Mouse (Mus musculus) limb, embryonic 15.5 days (tissue): ENCODE measurements at regions not wholly inside any gene's neighbourhood (a gene's known extent, or its start where the extent isn't known, plus 50 kb on each side); places are given as distances from the start of the nearest gene placed in this dataset.

ENCODE experiments used
- ATAC-seq: fragments of 200-750 bp; cut with Nextera tagmentation; 2 replicates; pipeline ENCODE4 v1.8.0; 2017; ENCODE audit warnings: low read depth, moderate TSS enrichment; ENCODE audit not compliant: insufficient number of reproducible peaks, low FRiP score, low TSS enrichment
- H3K27ac ChIP-seq: fragments of 300-500 bp; sonication (generic); 2 replicates; pipeline ENCODE4 v1.5.1; 2015; ENCODE audit warnings: moderate library complexity, mild to moderate bottlenecking, inconsistent platforms
- H3K27me3 ChIP-seq: fragments of 300-500 bp; sonication (generic); 2 replicates; pipeline ENCODE4 v1.6.1; 2015; ENCODE audit warnings: inconsistent platforms
- H3K36me3 ChIP-seq: fragments of 300-500 bp; sonication (generic); 2 replicates; pipeline ENCODE4 v1.6.1; 2015; ENCODE audit warnings: inconsistent platforms
- H3K4me1 ChIP-seq: fragments of 300-500 bp; sonication (generic); 2 replicates; pipeline ENCODE4 v1.6.1; 2015; ENCODE audit warnings: inconsistent platforms
- H3K4me2 ChIP-seq: fragments of 300-500 bp; sonication (generic); 2 replicates; pipeline ENCODE4 v1.6.1; 2015; ENCODE audit warnings: mild to moderate bottlenecking, inconsistent platforms
- H3K4me3 ChIP-seq: fragments of 300-500 bp; sonication (generic); 2 replicates; pipeline ENCODE4 v1.5.1; 2015; ENCODE audit warnings: mild to moderate bottlenecking, inconsistent platforms
- H3K9ac ChIP-seq: fragments of 300-500 bp; sonication (generic); 2 replicates; pipeline ENCODE4 v1.6.1; 2015; ENCODE audit warnings: inconsistent platforms
- H3K9me3 ChIP-seq: fragments of 300-500 bp; sonication (generic); 2 replicates; pipeline ENCODE4 v1.6.1; 2016; ENCODE audit warnings: inconsistent platforms
- WGBS: fragments of 180-500 bp; shearing (Covaris S2); methylation state at CpG from one replicate; pipeline ENCODE4 v1.1.7; 2015; 5-methylcytosine and 5-hydroxymethylcytosine counted together

GRCm38 (mm10) chr1:61471779-61472578 lies 166.6 kb upstream of the Pard3b start:
- no peaks in the 10 kb centered on the region for H3K36me3 ChIP-seq
- H3K27ac ChIP-seq: no peak overlapping the region
- no peaks in the 10 kb centered on the region for H3K9me3 ChIP-seq
- H3K4me3 ChIP-seq: no peak overlapping the region
- H3K4me2 ChIP-seq: no peak overlapping the region
- ATAC-seq: no peak
- no peak overlapping the region for H3K9ac ChIP-seq
- no peaks in the 10 kb centered on the region for H3K27me3 ChIP-seq
- no peaks in the 10 kb centered on the region for H3K4me1 ChIP-seq
- 87% methylated on average over 6 of the region's 6 CpGs for WGBS

- ATAC-seq: no peak
- Histone ChIP-seq H3K9me3 (no peaks in the 10 kb centered on the region), H3K4me2 (no peak overlapping the region), H3K27me3 (no peaks in the 10 kb centered on the region), H3K4me1 (no peaks in the 10 kb centered on the region), H3K9ac (no peak overlapping the region), H3K4me3 (no peak overlapping the region), H3K27ac (no peak overlapping the region), H3K36me3 (no peaks in the 10 kb centered on the region)
- WGBS: 61% methylated on average over 13 of the region's 13 CpGs
These were observed 165.9 kb upstream of the Pard3b start for GRCm38 (mm10) chr1:61472579-61473242.

GRCm38 (mm10) chr1:61485459-61485858 lies 153.2 kb upstream of the Pard3b start:
- H3K4me1 ChIP-seq: no peaks in the 10 kb centered on the region
- no peak overlapping the region for H3K4me2 ChIP-seq
- no peak overlapping the region for H3K27ac ChIP-seq
- H3K27me3 ChIP-seq: no peaks in the 10 kb centered on the region
- H3K36me3 ChIP-seq: no peaks in the 10 kb centered on the region
- no peak overlapping the region for H3K9ac ChIP-seq
- no peak for ATAC-seq
- 92% methylated on average over 3 of the region's 3 CpGs for WGBS
- H3K4me3 ChIP-seq: no peak overlapping the region
- no peaks in the 10 kb centered on the region for H3K9me3 ChIP-seq

- Histone ChIP-seq H3K9ac (no peak overlapping the region), H3K4me3 (no peak overlapping the region), H3K4me2 (no peak overlapping the region), H3K27me3 (no peaks in the 10 kb centered on the region), H3K27ac (no peak overlapping the region), H3K4me1 (0 out of 2 replicates have a peak, but pooled peaks cover 3% of the 10 kb centered on the region), H3K36me3 (no peaks in the 10 kb centered on the region), H3K9me3 (no peaks in the 10 kb centered on the region)
- WGBS: 95% methylated on average over 1 of the region's 1 CpGs
- ATAC-seq: no peak
These were observed 113.7 kb upstream of the Pard3b start for GRCm38 (mm10) chr1:61524886-61525285.

- Histone ChIP-seq H3K4me2 (no peak overlapping the region), H3K36me3 (no peaks in the 10 kb centered on the region), H3K27ac (no peak overlapping the region), H3K27me3 (no peaks in the 10 kb centered on the region), H3K4me1 (0 out of 2 replicates have a peak, but pooled peaks cover 9% of the 10 kb centered on the region), H3K9me3 (no peaks in the 10 kb centered on the region), H3K9ac (no peak overlapping the region), H3K4me3 (no peak overlapping the region)
- ATAC-seq: no peak
- WGBS: 85% methylated on average over 8 of the region's 8 CpGs
These were observed 112.7 kb upstream of the Pard3b start for GRCm38 (mm10) chr1:61525881-61526280.

GRCm38 (mm10) chr1:61528757-61529156 lies 109.9 kb upstream of the Pard3b start:
- Histone ChIP-seq H3K36me3 (no peaks in the 10 kb centered on the region), H3K9ac (no peak overlapping the region), H3K4me2 (no peak overlapping the region), H3K4me3 (no peak overlapping the region), H3K27ac (no peak overlapping the region), H3K27me3 (no peaks in the 10 kb centered on the region), H3K9me3 (no peaks in the 10 kb centered on the region), H3K4me1 (peaks cover 14% of the 10 kb centered on the region)
- 43% methylated on average over 15 of the region's 15 CpGs for WGBS
- ATAC-seq: no peak

GRCm38 (mm10) chr1:61530166-61530565 lies 108.5 kb upstream of the Pard3b start:
- ATAC-seq: no peak

GRCm38 (mm10) chr1:61531487-61531886 lies 107.1 kb upstream of the Pard3b start:
- no peaks in the 10 kb centered on the region for H3K36me3 ChIP-seq
- no peak overlapping the region for H3K27ac ChIP-seq
- H3K9me3 ChIP-seq: no peaks in the 10 kb centered on the region
- no peaks in the 10 kb centered on the region for H3K27me3 ChIP-seq
- no peak overlapping the region for H3K4me3 ChIP-seq
- 34% methylated on average over 5 of the region's 5 CpGs for WGBS
- H3K4me2 ChIP-seq: no peak overlapping the region
- no peak for ATAC-seq
- peaks cover 14% of the 10 kb centered on the region for H3K4me1 ChIP-seq
- no peak overlapping the region for H3K9ac ChIP-seq

More at GRCm38 (mm10) chr1:61530166-61530565, 108.5 kb upstream of the Pard3b start:
- Histone ChIP-seq H3K4me1 (peaks cover 14% of the 10 kb centered on the region), H3K27ac (no peak overlapping the region), H3K36me3 (no peaks in the 10 kb centered on the region), H3K4me2 (no peak overlapping the region), H3K4me3 (no peak overlapping the region), H3K9ac (no peak overlapping the region), H3K9me3 (no peaks in the 10 kb centered on the region), H3K27me3 (no peaks in the 10 kb centered on the region)
- WGBS: 18% methylated on average over 3 of the region's 3 CpGs

GRCm38 (mm10) chr1:61540081-61540480 lies 98.5 kb upstream of the Pard3b start:
- 81% methylated on average over 3 of the region's 3 CpGs for WGBS
- no peaks in the 10 kb centered on the region for H3K36me3 ChIP-seq
- H3K4me2 ChIP-seq: no peak overlapping the region
- H3K9me3 ChIP-seq: no peaks in the 10 kb centered on the region
- no peak overlapping the region for H3K9ac ChIP-seq
- no peak overlapping the region for H3K27ac ChIP-seq
- ATAC-seq: no peak
- no peak overlapping the region for H3K4me3 ChIP-seq
- no peaks in the 10 kb centered on the region for H3K27me3 ChIP-seq
- no peaks in the 10 kb centered on the region for H3K4me1 ChIP-seq

- Histone ChIP-seq H3K27ac (no peak overlapping the region), H3K4me2 (no peak overlapping the region), H3K9me3 (no peaks in the 10 kb centered on the region), H3K4me3 (no peak overlapping the region), H3K9ac (no peak overlapping the region), H3K27me3 (no peaks in the 10 kb centered on the region), H3K4me1 (no peaks in the 10 kb centered on the region), H3K36me3 (no peaks in the 10 kb centered on the region)
- ATAC-seq: no peak
- 84% methylated on average over 4 of the region's 4 CpGs for WGBS
These were observed 97.5 kb upstream of the Pard3b start for GRCm38 (mm10) chr1:61541166-61541565.

GRCm38 (mm10) chr1:61552577-61553517 lies 85.8 kb upstream of the Pard3b start:
- no peak for ATAC-seq
- Histone ChIP-seq H3K27ac (no peak overlapping the region), H3K27me3 (no peaks in the 10 kb centered on the region), H3K9ac (no peak overlapping the region), H3K4me3 (no peak overlapping the region), H3K36me3 (no peaks in the 10 kb centered on the region), H3K4me1 (no peaks in the 10 kb centered on the region), H3K9me3 (no peaks in the 10 kb centered on the region), H3K4me2 (no peak overlapping the region)
- 53% methylated on average over 21 of the region's 21 CpGs for WGBS
